Mouse (Mus musculus): ENCODE results near the gene 4930572O03Rik.
"Not testable (repeated sequence)": the region's sequence is repeated elsewhere in the genome, so short reads cannot be mapped to it uniquely, and the experiment has no call there.

Gene 4930572O03Rik

GRCm38 (mm10) chr5:15656959-15657358, at the start of gene 4930572O03Rik:
TSS of gene 4930572O03Rik (minus strand) at chr5:15657059.
- not testable (repeated sequence) for DNase-seq (ENCODE audit: low read depth)

DNA sequence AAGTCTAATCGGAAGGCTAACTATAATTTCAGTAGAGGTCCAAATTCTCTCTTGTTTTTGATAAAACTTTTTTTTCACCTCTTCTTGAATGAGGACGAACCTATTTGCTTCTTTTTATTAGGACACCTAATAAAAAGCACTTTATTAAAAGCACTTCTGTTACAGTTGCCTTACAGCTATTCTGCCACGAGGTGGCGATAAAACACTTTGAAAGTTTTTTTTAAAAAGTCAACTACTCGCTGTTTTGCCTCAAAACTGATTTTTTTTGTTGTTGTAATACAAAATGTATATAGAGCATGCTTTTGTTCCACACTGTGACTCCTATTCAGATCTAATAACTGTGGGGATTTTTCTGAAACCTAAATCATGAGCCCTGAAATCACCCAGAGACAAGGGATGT, 46.0 kb upstream of the 4930572O03Rik start:
- peak; percentile 5 for DNase-seq (ENCODE audit: low read depth)

- DNase-seq (ENCODE audit: low read depth), result not testable (repeated sequence)
Observed at GRCm38 (mm10) chr5:15697719-15698118, 40.9 kb upstream of the 4930572O03Rik start.

DNA sequence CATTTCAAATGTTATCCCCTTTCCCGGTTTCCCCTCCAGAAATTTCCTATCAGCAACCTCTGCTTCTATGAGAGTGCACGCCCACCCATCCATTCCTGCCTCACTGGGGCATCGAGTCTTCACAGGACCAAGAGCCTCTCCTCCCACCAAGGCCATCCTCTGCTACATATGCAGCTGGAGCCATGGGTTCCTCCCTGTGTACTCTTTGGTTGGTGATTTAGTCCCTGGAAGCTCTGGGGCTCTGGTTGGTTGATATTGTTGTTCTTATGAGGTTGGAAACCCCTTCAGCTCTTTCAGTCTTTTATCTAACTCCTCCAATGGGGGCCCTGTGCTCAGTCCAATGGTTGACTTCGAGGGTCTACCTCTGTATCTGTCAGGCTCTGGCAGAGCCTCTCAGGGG, 35.0 kb upstream of the 4930572O03Rik start:
- DNase-seq (ENCODE audit: low read depth), result not testable (repeated sequence)

GRCm38 (mm10) chr5:15690822-15691221, 34.0 kb upstream of the 4930572O03Rik start:
- DNase-seq (ENCODE audit: low read depth), result not testable (repeated sequence)

- not testable (repeated sequence) for DNase-seq (ENCODE audit: low read depth)
Observed at GRCm38 (mm10) chr5:15689659-15690213, 32.9 kb upstream of the 4930572O03Rik start.

DNA sequence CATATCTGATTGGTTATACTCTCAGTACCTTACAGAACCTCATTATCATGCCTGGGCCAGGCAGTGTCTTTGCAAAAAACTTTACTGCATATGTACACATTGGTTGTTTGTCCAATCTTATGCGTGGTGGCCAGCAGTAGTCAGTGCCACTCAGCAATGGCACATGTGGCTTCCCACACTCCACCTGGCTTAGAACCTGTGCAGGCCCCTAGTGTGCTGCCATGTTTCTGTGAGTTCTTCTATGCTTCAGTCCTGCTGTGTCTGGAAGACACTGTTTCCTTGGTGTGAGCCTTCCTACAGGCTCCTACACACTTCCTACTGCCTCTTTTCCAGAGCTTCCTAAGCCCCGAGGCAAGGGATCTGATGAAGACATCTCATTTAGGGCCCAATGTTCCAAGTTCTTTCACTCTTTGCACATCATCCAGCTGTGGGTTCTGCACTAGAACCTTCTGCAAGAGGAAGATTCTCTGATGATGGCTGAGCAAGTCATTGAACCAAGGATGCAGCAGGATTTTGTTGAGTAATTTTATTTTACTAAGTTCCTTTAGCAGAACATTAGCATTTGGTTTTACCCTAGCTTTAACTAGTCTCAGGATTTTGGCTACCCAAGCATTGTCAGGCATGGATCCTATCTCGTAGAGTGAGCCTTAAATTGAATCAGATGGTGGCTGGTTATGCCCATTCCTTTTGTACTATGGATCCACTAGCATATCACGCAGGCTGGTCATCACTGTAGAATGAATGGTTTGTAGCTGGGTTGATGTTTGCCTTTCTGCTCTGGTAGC, 32.2 kb upstream of the 4930572O03Rik start:
- not testable (repeated sequence) for DNase-seq (ENCODE audit: low read depth)

DNA sequence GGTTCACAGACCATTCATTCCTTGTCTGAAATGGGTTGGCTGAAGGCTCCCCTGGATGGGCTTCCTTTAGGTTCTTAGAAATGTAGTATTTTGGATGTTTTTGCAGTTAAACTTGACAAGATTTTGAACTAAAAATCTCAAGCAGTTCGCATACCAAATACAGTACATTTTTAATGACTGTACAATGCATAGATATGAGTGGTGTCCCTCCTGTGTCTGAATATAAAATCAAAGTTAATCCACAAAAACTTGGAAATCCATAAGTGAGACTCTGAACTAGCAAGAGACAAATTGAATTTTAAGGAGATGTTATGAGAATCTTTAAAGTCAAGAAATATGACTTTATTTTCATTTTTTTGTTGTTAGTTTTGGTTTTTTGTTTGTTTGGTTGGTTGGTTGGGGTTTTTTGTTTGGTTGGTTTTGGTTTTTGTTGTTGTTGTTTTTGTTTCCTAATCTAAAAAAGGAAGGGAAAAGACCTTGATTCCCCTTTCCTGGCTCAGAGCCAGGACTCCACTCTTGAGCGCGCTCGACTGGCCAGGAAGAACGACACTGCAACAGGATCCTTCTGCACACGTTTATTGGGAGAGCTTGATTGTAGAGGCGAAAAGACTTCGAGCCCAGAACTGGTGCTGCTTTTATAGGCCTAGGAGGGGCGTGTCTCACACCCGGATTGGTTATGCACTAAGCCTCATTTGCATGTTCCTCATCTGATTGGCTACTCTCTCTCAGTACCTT, 24.6 kb upstream of the 4930572O03Rik start:
- not testable (repeated sequence) for DNase-seq (ENCODE audit: low read depth)

DNA sequence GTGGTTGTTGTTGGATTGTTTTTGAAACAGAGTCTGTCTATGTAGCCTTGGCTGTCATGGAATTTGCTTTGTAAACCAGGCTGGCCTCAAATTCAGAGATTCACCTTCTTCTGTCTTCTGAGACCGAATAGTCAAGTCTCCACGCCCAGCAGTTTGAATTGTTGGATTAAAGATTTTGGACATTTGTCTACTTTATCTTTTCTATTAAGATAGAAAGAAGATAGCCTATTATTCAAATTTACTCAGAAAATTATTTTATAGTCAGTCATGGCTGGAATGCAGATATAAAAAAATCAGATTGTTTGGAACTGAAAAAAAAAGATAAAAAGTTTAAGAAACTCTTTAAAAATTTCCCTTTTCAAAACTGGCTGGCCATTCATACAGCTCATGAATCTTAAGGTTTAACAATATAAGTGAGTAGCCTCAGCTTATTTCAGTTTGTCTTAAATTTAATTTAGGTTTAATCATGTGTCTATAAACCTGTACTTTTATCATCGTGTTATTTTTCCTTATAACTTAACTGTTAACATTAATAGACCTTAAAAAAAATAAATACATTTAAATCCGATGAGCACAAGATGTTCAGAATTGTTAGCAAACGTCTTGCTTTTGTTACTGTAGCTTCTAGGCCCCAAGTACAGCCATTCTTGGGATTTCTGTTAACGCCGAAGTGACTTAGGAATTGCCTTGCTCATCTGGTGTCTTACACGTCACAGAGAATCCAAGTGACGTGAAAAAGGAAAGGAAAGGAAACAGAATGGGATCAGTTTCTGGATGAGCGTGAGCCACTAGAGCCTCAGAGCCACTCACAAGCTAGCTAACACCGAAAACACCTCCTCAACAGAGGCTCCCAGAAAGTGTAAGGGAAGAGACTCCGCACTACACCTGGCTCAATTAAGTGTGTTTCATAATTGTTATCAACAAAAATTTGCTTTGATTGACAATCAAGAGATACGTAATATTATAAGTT, 23.4 kb upstream of the 4930572O03Rik start:
- not testable (repeated sequence) for DNase-seq (ENCODE audit: low read depth)

- DNase-seq (ENCODE audit: low read depth), result not testable (repeated sequence)
Observed at GRCm38 (mm10) chr5:15678907-15679306, 22.0 kb upstream of the 4930572O03Rik start.

DNA sequence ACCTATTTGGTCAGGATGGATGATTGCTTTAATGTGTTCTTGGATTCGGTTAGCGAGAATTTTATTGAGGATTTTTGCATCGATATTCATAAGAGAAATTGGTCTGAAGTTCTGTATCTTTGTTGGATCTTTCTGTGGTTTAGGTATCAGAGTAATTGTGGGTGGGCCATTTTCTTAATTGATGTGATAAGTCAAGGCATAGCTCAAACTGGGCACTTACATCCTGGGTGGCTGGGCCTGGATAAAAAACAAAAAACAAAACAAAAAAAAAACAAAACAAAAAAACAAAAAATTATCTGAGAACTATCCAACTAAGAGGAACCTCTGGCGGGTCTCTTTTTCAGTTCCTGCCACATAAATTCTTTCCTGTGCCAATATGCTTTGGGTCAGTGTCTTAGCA, 20.9 kb upstream of the 4930572O03Rik start:
- not testable (repeated sequence) for DNase-seq (ENCODE audit: low read depth)

DNA sequence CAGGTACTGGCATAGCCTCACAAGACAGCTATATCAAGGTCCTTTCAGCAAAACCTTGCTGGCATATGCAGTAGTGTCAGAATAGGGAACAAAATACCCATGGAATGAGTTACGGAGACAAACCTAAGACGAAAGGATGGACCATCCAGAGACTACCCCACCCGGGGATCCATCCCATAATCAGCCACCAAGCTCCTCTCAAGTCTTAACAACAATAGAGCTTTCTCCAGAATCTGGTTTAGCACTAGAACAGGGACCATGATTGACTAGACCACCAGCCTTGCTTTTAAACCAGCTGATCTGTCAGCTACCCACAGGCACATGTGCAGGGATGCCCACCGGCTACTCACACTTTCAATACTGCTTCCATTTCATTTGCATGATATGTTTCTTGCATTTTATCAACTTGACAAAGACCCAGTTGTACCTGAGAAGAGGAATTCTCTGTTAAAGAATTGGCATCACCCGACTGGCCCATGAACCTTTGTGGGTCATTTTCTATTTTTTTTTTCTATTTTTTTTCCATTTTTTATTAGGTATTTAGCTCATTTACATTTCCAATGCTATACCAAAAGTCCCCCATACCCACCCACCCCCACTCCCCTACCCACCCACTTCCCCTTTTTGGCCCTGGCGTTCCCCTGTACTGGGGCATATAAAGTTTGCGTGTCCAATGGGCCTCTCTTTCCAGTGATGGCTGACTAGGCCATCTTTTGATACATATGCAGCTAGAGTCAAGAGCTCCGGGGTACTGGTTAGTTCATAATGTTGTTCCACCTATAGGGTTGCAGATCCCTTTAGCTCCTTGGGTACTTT, 17.8 kb upstream of the 4930572O03Rik start:
- DNase-seq (ENCODE audit: low read depth), result not testable (repeated sequence)

- not testable (repeated sequence) for DNase-seq (ENCODE audit: low read depth)
Observed at GRCm38 (mm10) chr5:15673989-15674388, 17.1 kb upstream of the 4930572O03Rik start.

DNA sequence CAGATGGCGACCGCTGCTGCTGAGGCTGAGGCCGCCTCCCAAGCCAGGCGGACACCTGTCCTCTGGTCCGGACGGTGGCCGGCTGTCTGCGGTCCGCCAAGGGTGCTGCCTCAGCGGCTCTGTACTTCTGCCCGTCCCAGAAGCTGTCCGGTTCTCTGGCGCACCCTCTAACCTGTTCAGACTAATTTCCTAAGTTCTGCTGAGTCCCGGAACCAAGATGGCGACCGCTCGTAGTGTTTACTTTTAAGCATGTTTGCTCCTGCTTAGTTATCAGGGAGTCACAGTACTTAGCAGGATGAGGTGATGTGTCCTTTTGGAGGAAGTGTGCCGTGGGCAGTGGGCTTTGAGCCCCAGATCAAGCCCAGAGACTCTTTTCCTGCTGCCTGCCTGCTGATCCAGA, 13.9 kb upstream of the 4930572O03Rik start:
- not testable (repeated sequence) for DNase-seq (ENCODE audit: low read depth)

- not testable (repeated sequence) for DNase-seq (ENCODE audit: low read depth)
Observed at GRCm38 (mm10) chr5:15663847-15664246, 7.0 kb upstream of the 4930572O03Rik start.

- peak; percentile 31 for DNase-seq (ENCODE audit: low read depth)
Observed at GRCm38 (mm10) chr5:15652334-15652733, 4.5 kb downstream of the 4930572O03Rik start.

DNA sequence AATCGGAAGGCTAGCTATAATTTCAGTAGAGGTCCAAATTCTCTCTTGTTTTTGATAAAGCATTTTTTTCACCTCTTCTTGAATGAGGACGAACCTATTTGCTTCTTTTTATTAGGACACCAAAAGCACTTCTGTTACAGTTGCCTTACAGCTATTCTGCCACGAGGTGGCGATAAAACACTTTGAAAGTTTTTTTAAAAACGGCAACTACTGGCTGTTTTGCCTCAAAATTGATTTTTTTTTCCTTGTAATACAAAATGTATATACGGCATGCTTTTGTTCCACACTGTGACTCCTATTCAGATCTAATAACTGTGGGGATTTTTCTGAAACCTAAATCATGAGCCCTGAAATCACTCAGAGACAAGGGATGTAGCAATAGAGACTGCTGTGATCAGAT, 11.2 kb downstream of the 4930572O03Rik start:
- peak; percentile 9 for DNase-seq (ENCODE audit: low read depth)

DNA sequence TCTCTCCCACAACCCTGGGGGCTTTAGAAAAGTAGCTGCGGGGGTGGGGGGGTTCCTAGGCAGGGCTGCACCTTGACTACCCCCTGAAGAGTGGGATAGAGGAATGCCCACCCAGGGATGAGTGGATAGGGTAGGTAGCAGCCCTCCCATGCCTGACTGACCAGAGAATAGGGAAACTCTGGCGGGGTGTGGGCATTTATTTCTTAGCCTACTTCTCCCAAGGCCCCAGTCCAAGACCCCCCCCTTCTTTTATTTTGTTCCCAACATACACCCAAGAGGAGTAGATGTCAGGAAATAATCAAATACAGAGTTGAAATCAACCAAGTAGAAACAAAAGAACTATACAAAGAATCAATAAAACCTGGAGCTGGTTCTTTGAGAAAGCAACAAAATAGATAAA, 19.2 kb downstream of the 4930572O03Rik start:
- not testable (repeated sequence) for DNase-seq (ENCODE audit: low read depth)

DNA sequence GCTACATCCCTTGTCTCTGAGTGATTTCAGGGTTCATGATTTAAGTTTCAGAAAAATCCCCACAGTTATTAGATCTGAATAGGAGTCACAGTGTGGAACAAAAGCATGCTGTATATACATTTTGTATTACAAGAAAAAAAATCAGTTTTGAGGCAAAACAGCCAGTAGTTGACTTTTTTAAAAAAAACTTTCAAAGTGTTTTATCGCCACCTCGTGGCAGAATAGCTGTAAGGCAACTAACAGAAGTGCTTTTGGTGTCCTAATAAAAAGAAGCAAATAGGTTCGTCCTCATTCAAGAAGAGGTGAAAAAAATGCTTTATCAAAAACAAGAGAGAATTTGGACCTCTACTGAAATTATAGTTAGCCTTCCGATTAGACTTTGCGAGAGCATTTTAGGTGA, 26.8 kb downstream of the 4930572O03Rik start:
- peak; percentile 35 for DNase-seq (ENCODE audit: low read depth)

DNA sequence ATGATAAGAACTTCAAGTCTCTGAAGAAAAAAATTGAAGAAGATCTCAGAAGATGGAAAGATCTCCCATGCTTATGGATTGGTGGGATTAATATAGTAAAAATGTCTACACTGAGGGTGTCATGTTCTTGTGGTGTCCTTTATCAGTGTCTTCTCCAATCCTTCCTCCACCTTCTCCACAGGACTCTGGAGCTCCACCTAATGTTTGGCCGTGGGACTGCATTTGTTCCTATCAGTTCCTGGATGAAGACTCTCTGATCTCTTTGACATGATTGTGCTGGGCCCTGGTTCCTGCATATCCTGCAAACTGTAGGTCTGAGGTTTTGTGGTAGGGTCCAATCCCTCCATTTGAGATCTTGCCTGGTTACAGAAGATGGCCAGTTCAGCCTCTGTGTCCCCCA, 28.7 kb downstream of the 4930572O03Rik start:
- not testable (repeated sequence) for DNase-seq (ENCODE audit: low read depth)

DNA sequence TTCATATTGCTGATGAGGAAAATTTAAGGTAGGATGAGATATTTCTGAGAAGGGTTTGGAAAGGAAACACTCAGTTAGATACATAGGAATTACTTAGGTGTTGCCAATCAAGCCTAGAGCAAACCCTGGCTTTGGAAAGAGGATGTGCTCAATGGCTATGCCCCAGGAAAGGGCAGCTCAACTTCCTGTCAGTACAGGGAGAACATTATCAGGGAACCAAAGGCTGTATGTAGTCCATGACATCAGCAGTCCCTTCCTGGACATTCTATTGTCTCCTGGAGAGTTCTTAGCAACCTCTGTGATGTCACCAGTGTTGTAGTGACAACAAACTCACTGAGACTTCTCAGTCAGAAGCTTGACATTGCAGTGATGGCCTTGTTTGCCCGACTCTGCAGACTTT, 38.1 kb downstream of the 4930572O03Rik start, which contains the start of gene Speer4d:
Gene Speer4d, plus strand, starts transcription at position 301 of the 400 bp plus-strand sequence.
- DNase-seq (ENCODE audit: low read depth), result not testable (repeated sequence)

All from 416B (cell line).